Comparison of ENCODE assay signal across 16 mouse cellular contexts in the genomic region with DNA sequence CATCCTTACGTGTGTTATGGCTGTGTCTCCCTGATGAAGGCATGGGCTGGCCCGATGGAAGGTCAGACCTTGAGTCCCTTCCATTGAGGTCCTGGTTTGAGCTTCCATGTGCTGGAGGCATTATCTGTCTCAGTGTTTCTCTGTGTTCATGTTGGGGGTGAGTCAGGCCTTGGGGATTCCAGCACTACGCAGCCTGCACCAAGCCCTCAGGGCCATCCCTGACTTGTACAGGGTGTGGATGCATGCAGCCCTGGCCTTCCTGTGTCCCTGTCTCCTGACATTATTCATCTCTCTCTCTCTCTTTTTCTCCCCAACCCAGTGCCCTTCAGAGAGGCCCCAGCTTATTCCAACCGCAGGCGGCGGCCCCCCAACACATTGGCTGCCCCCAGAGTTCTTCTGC.
"Had no signal": no experiment of that assay in that cellular context is flagged by ENCODE, and none has a peak within 500 bp of the region (broad histone marks: within the 10 kb centered on the region; RNA-seq: fewer than 3 reads in every experiment).

No protein-coding gene starts in this region.

- H3K27me3 ChIP-seq: midbrain, embryonic 15.5 days had no signal

- DNase-seq: lung, postnatal 14 days; lung, postnatal 36 days; right cerebral cortex, postnatal 14 days; thymus, adult 2 months; thymus, postnatal 25 days; thymus, postnatal 4 days had no signal

- H3K9ac ChIP-seq: lung, embryonic 15.5 days; midbrain, embryonic 13.5 days; midbrain, embryonic 15.5 days; neural tube, embryonic 12.5 days; stomach, embryonic 15.5 days had no signal

- H3K9me3 ChIP-seq: lung, embryonic 15.5 days; megakaryocyte, embryonic 14.5 days; midbrain, embryonic 13.5 days; midbrain, embryonic 15.5 days; neural tube, embryonic 12.5 days; stomach, embryonic 15.5 days had no signal

- ATAC-seq: lung, postnatal 0 days; midbrain, embryonic 13.5 days; midbrain, embryonic 15.5 days had no signal

- H3K4me3 ChIP-seq: lung, embryonic 15.5 days; megakaryocyte, embryonic 14.5 days; midbrain, embryonic 13.5 days; midbrain, embryonic 15.5 days; neural tube, embryonic 12.5 days; stomach, embryonic 15.5 days had no signal

- H3K4me2 ChIP-seq: lung, embryonic 15.5 days; midbrain, embryonic 11.5 days; midbrain, embryonic 13.5 days; midbrain, embryonic 15.5 days; neural tube, embryonic 12.5 days; stomach, embryonic 15.5 days had no signal

- H3K36me3 ChIP-seq: lung, embryonic 15.5 days; midbrain, embryonic 13.5 days; midbrain, embryonic 15.5 days; neural tube, embryonic 12.5 days; stomach, embryonic 15.5 days had no signal

- H3K4me1 ChIP-seq: megakaryocyte, embryonic 14.5 days had no signal

- H3K27ac ChIP-seq: lung, embryonic 15.5 days; macrophage; midbrain, embryonic 13.5 days; midbrain, embryonic 15.5 days; neural tube, embryonic 12.5 days; stomach, embryonic 15.5 days; stomach, postnatal 0 days had no signal
